Mouse (Mus musculus): ENCODE data around the gene Als2. TPM values are rescaled to one million over a fixed set of nuclear protein-coding genes. Genes with fewer than 3 reads are reported as not detected.
A peak's percentile ranks its signal among the peaks of the same experiment; 100 is the strongest.

Gene Als2
- polyA plus RNA-seq (2015; fragmentation: Nextera tagmentation; extraction: Ambion mirVana), result 14.8 and 15.9 TPM in 2 replicates

- no peaks in the 10 kb centered on the region for H3K9me3 ChIP-seq
- no peaks in the 10 kb centered on the region for H3K27me3 ChIP-seq
- peak within 1 kb of the TSS; percentile 74 for H3K27ac ChIP-seq (replicated peaks)
- H3K4me1 ChIP-seq (replicated peaks), result peaks cover 17% of the 10 kb centered on the region
- peak within 1 kb of the TSS; percentile 84 for H3K9ac ChIP-seq
- under 1% methylated on average over 58 of the region's 58 CpGs for WGBS
- H3K36me3 ChIP-seq, result no peaks in the 10 kb centered on the region
- peak within 1 kb of the TSS; percentile 78 for H3K4me3 ChIP-seq
- H3K4me2 ChIP-seq, result peak within 1 kb of the TSS; percentile 77
- ATAC-seq (ENCODE audit: low read depth), result peak; percentile 99
These were observed at the start of gene Als2 for GRCm38 (mm10) chr1:59236856-59237441. Gene Als2, minus strand, starts transcription at chr1:59237231.

GRCm38 (mm10) chr1:59286316-59286850 lies 49.4 kb upstream of the Als2 start:
- H3K4me3 ChIP-seq, result no peak overlapping the region
- H3K27me3 ChIP-seq, result no peaks in the 10 kb centered on the region
- WGBS, result 76% methylated on average over 13 of the region's 13 CpGs
- no peak overlapping the region for H3K9ac ChIP-seq
- H3K4me2 ChIP-seq, result no peak overlapping the region
- H3K9me3 ChIP-seq, result no peaks in the 10 kb centered on the region
- ATAC-seq (ENCODE audit: low read depth), result no peak
- H3K36me3 ChIP-seq, result no peaks in the 10 kb centered on the region
- H3K27ac ChIP-seq (replicated peaks), result no peak overlapping the region
- no peaks in the 10 kb centered on the region for H3K4me1 ChIP-seq (replicated peaks)

GRCm38 (mm10) chr1:59285880-59286279 lies 48.8 kb upstream of the Als2 start:
- no peak overlapping the region for H3K4me2 ChIP-seq
- no peak for ATAC-seq (ENCODE audit: low read depth)
- no peaks in the 10 kb centered on the region for H3K9me3 ChIP-seq
- H3K4me1 ChIP-seq (replicated peaks), result no peaks in the 10 kb centered on the region
- H3K9ac ChIP-seq, result no peak overlapping the region
- H3K36me3 ChIP-seq, result no peaks in the 10 kb centered on the region
- no peak overlapping the region for H3K4me3 ChIP-seq
- H3K27ac ChIP-seq (replicated peaks), result no peak overlapping the region
- H3K27me3 ChIP-seq, result no peaks in the 10 kb centered on the region
- WGBS, result 87% methylated on average over 5 of the region's 5 CpGs

GRCm38 (mm10) chr1:59272189-59272588 lies 35.2 kb upstream of the Als2 start:
- 43% methylated on average over 3 of the region's 3 CpGs for WGBS
- ATAC-seq (ENCODE audit: low read depth), result no peak
- Histone ChIP-seq H3K36me3 (no peaks in the 10 kb centered on the region), H3K27ac (replicated peaks) (no peak overlapping the region), H3K4me1 (replicated peaks) (peaks cover 25% of the 10 kb centered on the region), H3K27me3 (no peaks in the 10 kb centered on the region), H3K9me3 (no peaks in the 10 kb centered on the region), H3K4me2 (no peak overlapping the region), H3K4me3 (no peak overlapping the region), H3K9ac (no peak overlapping the region)

GRCm38 (mm10) chr1:59269951-59270689 lies 33.1 kb upstream of the Als2 start:
- peaks cover 25% of the 10 kb centered on the region for H3K4me1 ChIP-seq (replicated peaks)
- peak; percentile 63 for ATAC-seq (ENCODE audit: low read depth)
- H3K27ac ChIP-seq (replicated peaks), result peak overlapping the region; percentile 75
- no peaks in the 10 kb centered on the region for H3K9me3 ChIP-seq
- H3K36me3 ChIP-seq, result no peaks in the 10 kb centered on the region
- no peaks in the 10 kb centered on the region for H3K27me3 ChIP-seq
- WGBS, result 40% methylated on average over 20 of the region's 20 CpGs
- no peak overlapping the region for H3K4me2 ChIP-seq
- H3K4me3 ChIP-seq, result no peak overlapping the region
- no peak overlapping the region for H3K9ac ChIP-seq

- Histone ChIP-seq H3K4me1 (replicated peaks) (peaks cover 25% of the 10 kb centered on the region), H3K36me3 (no peaks in the 10 kb centered on the region), H3K27me3 (no peaks in the 10 kb centered on the region), H3K27ac (replicated peaks) (peak overlapping the region; percentile 75), H3K9me3 (no peaks in the 10 kb centered on the region), H3K4me2 (no peak overlapping the region), H3K9ac (no peak overlapping the region), H3K4me3 (no peak overlapping the region)
- 82% methylated on average over 6 of the region's 6 CpGs for WGBS
- no peak for ATAC-seq (ENCODE audit: low read depth)
These were observed 32.4 kb upstream of the Als2 start for GRCm38 (mm10) chr1:59269466-59269865.

GRCm38 (mm10) chr1:59268931-59269330 lies 31.9 kb upstream of the Als2 start:
- ATAC-seq (ENCODE audit: low read depth), result no peak
- Histone ChIP-seq H3K9ac (no peak overlapping the region), H3K4me1 (replicated peaks) (peaks cover 25% of the 10 kb centered on the region), H3K4me3 (no peak overlapping the region), H3K27ac (replicated peaks) (no peak overlapping the region), H3K9me3 (no peaks in the 10 kb centered on the region), H3K27me3 (no peaks in the 10 kb centered on the region), H3K4me2 (no peak overlapping the region), H3K36me3 (no peaks in the 10 kb centered on the region)
- 67% methylated on average over 8 of the region's 8 CpGs for WGBS

GRCm38 (mm10) chr1:59257736-59258135 lies 20.7 kb upstream of the Als2 start:
- no peak for ATAC-seq (ENCODE audit: low read depth)
- no peak overlapping the region for H3K4me3 ChIP-seq
- no peaks in the 10 kb centered on the region for H3K9me3 ChIP-seq
- no peak overlapping the region for H3K27ac ChIP-seq (replicated peaks)
- H3K27me3 ChIP-seq, result no peaks in the 10 kb centered on the region
- H3K36me3 ChIP-seq, result no peaks in the 10 kb centered on the region
- peaks cover 26% of the 10 kb centered on the region for H3K4me1 ChIP-seq (replicated peaks)
- 11% methylated on average over 3 of the region's 3 CpGs for WGBS
- no peak overlapping the region for H3K9ac ChIP-seq
- H3K4me2 ChIP-seq, result no peak overlapping the region

GRCm38 (mm10) chr1:59256751-59257231 lies 19.8 kb upstream of the Als2 start, which contains the start of gene Cdk15:
Gene Cdk15, plus strand, starts transcription at chr1:59256906.
- no peaks in the 10 kb centered on the region for H3K36me3 ChIP-seq
- 0 out of 2 replicates have a peak within 1 kb of the TSS, but pooled peaks have one; percentile 3 for H3K4me3 ChIP-seq
- 10% methylated on average over 13 of the region's 13 CpGs for WGBS
- ATAC-seq (ENCODE audit: low read depth), result no peak
- H3K9me3 ChIP-seq, result no peaks in the 10 kb centered on the region
- peak within 1 kb of the TSS; percentile 43 for H3K4me2 ChIP-seq
- peak within 1 kb of the TSS; percentile 31; the same call in 1 of the 2 replicates for H3K9ac ChIP-seq
- H3K27me3 ChIP-seq, result no peaks in the 10 kb centered on the region
- H3K27ac ChIP-seq (replicated peaks), result peak within 1 kb of the TSS; percentile 42; the same call in 1 of the 2 replicates
- peaks cover 26% of the 10 kb centered on the region for H3K4me1 ChIP-seq (replicated peaks)

GRCm38 (mm10) chr1:59253301-59253909 lies 16.4 kb upstream of the Als2 start:
- H3K9ac ChIP-seq, result peak overlapping the region; percentile 60
- no peak overlapping the region for H3K27ac ChIP-seq (replicated peaks)
- H3K36me3 ChIP-seq, result no peaks in the 10 kb centered on the region
- WGBS, result 2% methylated on average over 18 of the region's 18 CpGs
- peak overlapping the region; percentile 54 for H3K4me2 ChIP-seq
- H3K27me3 ChIP-seq, result no peaks in the 10 kb centered on the region
- H3K4me1 ChIP-seq (replicated peaks), result peaks cover 26% of the 10 kb centered on the region
- no peak for ATAC-seq (ENCODE audit: low read depth)
- H3K9me3 ChIP-seq, result no peaks in the 10 kb centered on the region
- H3K4me3 ChIP-seq, result peak overlapping the region; percentile 24

- Histone ChIP-seq H3K27me3 (no peaks in the 10 kb centered on the region), H3K9ac (no peak overlapping the region), H3K4me2 (peak overlapping the region; percentile 54), H3K4me1 (replicated peaks) (peaks cover 23% of the 10 kb centered on the region), H3K27ac (replicated peaks) (no peak overlapping the region), H3K9me3 (no peaks in the 10 kb centered on the region), H3K4me3 (peak overlapping the region; percentile 24), H3K36me3 (no peaks in the 10 kb centered on the region)
- 13% methylated on average over 5 of the region's 7 CpGs for WGBS
- ATAC-seq (ENCODE audit: low read depth), result no peak
These were observed 15.7 kb upstream of the Als2 start for GRCm38 (mm10) chr1:59252762-59253161.

- Histone ChIP-seq H3K9ac (no peak overlapping the region), H3K9me3 (no peaks in the 10 kb centered on the region), H3K27me3 (no peaks in the 10 kb centered on the region), H3K4me1 (replicated peaks) (no peaks in the 10 kb centered on the region), H3K36me3 (no peaks in the 10 kb centered on the region), H3K27ac (replicated peaks) (no peak overlapping the region), H3K4me2 (no peak overlapping the region), H3K4me3 (no peak overlapping the region)
- 5% methylated on average over 9 of the region's 9 CpGs for WGBS
- ATAC-seq (ENCODE audit: low read depth), result peak; percentile 63; the same call in 1 of the 2 replicates
These were observed 10.6 kb upstream of the Als2 start for GRCm38 (mm10) chr1:59247602-59248001.
